Mouse (Mus musculus): ENCODE measurements at regions not wholly inside any gene's neighbourhood (a gene's known extent, or its start where the extent isn't known, plus 50 kb on each side); places are given as distances from the start of the nearest gene placed in this dataset.

- no peak for TF ChIP-seq GATA4 (IDR thresholded peaks at IDR 0.05; ENCODE audit: insufficient replicate concordance, low read length)
These were observed 50.5 kb upstream of the Gpc5 start for GRCm38 (mm10) chr14:115041336-115042054.

DNA sequence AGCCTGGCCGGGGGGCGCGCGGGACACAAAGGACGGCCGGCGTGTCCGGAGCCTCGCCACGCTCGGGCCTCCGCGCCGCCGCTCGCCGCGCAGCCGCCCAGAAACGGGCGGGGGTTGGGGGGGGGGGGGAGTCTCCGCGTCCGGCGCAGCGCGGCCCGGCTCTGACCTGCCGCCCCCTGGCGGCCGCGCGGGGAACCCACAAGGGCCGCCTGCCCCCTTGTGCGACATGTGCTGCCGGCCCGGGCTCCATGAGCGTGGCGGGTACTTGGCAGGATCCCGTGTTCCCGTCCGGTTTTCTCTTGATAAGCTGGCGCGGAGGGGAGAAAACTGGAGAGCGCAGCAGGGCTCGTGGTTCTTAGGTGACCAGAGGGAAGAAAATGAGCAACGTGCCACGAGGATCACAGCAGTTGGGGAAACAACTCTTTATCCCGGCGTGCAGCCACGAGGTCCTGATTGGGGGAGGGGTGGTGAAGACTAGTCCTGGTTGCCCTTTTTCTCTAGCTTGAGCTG, 49.9 kb upstream of the Gpc5 start:
- peak; percentile 91; the same call in 1 of the 2 replicates for TF ChIP-seq GATA4 (IDR thresholded peaks at IDR 0.05; ENCODE audit: insufficient replicate concordance, low read length)
